In the genomic region with DNA sequence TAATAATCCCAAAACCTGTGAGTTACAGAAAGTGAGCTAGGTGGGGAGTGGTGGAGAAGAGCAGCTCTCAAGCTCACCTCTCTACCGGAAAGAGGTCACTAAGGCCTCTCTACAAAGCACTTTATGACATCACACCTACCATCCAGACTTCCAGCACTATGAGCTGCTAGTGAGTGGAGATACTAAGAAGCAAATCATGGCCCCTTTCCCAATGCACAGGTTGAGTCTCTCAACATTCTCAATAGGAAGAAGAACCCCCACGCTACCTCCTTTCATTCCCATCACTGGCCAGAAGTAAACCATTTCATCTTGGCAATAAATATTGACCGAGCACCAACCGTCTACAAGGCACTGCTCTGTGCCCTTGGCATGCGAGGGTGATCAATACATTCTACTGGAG, we compare ENCODE assay signal across 26 mouse cellular contexts. TPM values are rescaled to one million over a fixed set of nuclear protein-coding genes. Genes with fewer than 3 reads are reported as not detected.
DNase-seq lines count a peak whose midpoint lies in the region; ATAC-seq and TF ChIP-seq lines count a peak whose summit lies in the region.
"Had no signal": no experiment of that assay in that cellular context is flagged by ENCODE, and none has a peak within 500 bp of the region (broad histone marks: within the 10 kb centered on the region; RNA-seq: fewer than 3 reads in every experiment).

A gene (minus strand): TSS at position 101 of the 400 bp plus-strand sequence.

- peaks cover 15% of the 10 kb centered on the region for H3K4me1 ChIP-seq in cerebellum, adult 2 months (ENCODE audit: control insufficient read depth, insufficient read depth, low read length)
- peaks cover 12% of the 10 kb centered on the region for H3K4me1 ChIP-seq in heart, postnatal 0 days (ENCODE audit: control insufficient read depth, insufficient read depth)
- no peaks in the 10 kb centered on the region for H3K4me1 ChIP-seq in lung, embryonic 14.5 days (ENCODE audit: insufficient read depth)
- H3K4me1 ChIP-seq in midbrain, postnatal 0 days (ENCODE audit: insufficient read depth, low read length): peaks cover 14% of the 10 kb centered on the region; the same call in 1 of the 2 replicates
- peaks cover 6% of the 10 kb centered on the region; the same call in 1 of the 2 replicates for H3K4me1 ChIP-seq in midbrain, embryonic 11.5 days (ENCODE audit: control insufficient read depth, insufficient read depth, low read length)
- H3K4me1 ChIP-seq: liver, embryonic 13.5 days had no signal

- no peaks in the 10 kb centered on the region for H3K36me3 ChIP-seq in heart, postnatal 0 days (replicated peaks; ENCODE audit: control insufficient read depth, insufficient read depth, low read length)
- H3K36me3 ChIP-seq in lung, embryonic 14.5 days (ENCODE audit: insufficient read depth): no peaks in the 10 kb centered on the region
- no peaks in the 10 kb centered on the region for H3K36me3 ChIP-seq in midbrain, postnatal 0 days (ENCODE audit: insufficient read depth, low read length)
- no peaks in the 10 kb centered on the region for H3K36me3 ChIP-seq in midbrain, embryonic 11.5 days (ENCODE audit: control insufficient read depth, insufficient read depth, low read length)
- H3K36me3 ChIP-seq: heart, embryonic 15.5 days; liver, embryonic 13.5 days had no signal

- no peaks in the 10 kb centered on the region for H3K9me3 ChIP-seq in heart, postnatal 0 days (replicated peaks; ENCODE audit: control insufficient read depth, low read length)
- H3K9me3 ChIP-seq in lung, embryonic 14.5 days (ENCODE audit: low read depth, low read length): no peaks in the 10 kb centered on the region; the same call in 1 of the 2 replicates
- H3K9me3 ChIP-seq in midbrain, postnatal 0 days (ENCODE audit: low read length): no peaks in the 10 kb centered on the region
- H3K9me3 ChIP-seq in midbrain, embryonic 11.5 days (ENCODE audit: control insufficient read depth, low read length): no peaks in the 10 kb centered on the region
- H3K9me3 ChIP-seq: forebrain, embryonic 13.5 days; heart, embryonic 15.5 days; liver, embryonic 13.5 days had no signal

- no peaks in the 10 kb centered on the region for H3K27me3 ChIP-seq in cerebellum, adult 2 months (ENCODE audit: control insufficient read depth, insufficient read depth, low read length)
- 0 out of 2 replicates have a peak, but pooled peaks cover 3% of the 10 kb centered on the region for H3K27me3 ChIP-seq in heart, postnatal 0 days (ENCODE audit: control insufficient read depth, insufficient read depth, low read length)
- H3K27me3 ChIP-seq in lung, embryonic 14.5 days (ENCODE audit: insufficient read depth, low read length): 0 out of 2 replicates have a peak, but pooled peaks cover 5% of the 10 kb centered on the region
- H3K27me3 ChIP-seq in midbrain, postnatal 0 days (ENCODE audit: insufficient read depth, low read length): no peaks in the 10 kb centered on the region
- peaks cover 4% of the 10 kb centered on the region; the same call in 1 of the 2 replicates for H3K27me3 ChIP-seq in midbrain, embryonic 11.5 days (ENCODE audit: control insufficient read depth, insufficient read depth, low read length)
- H3K27me3 ChIP-seq: forebrain, embryonic 13.5 days had no signal

- DNase-seq in cerebellum, adult 2 months: no peak
- DNase-seq in cerebellum, postnatal 4 days (ENCODE audit: low spot score in 2 of 2): no peak
- no peak for DNase-seq in heart, postnatal 0 days (ENCODE audit: low spot score)
- no peak for DNase-seq in heart, postnatal 10 days
- no peak for DNase-seq in lung, embryonic 14.5 days
- DNase-seq in lung, postnatal 25 days (ENCODE audit: low spot score): no peak
- no peak for DNase-seq in midbrain, postnatal 0 days (ENCODE audit: low spot score)
- DNase-seq in midbrain, embryonic 11.5 days (ENCODE audit: low spot score, missing footprints): no peak
- DNase-seq: adrenal gland, postnatal 10 days; cerebellum, adult 18-20 months; cerebellum, postnatal 25 days; kidney, postnatal 25 days; liver, embryonic 13.5 days; lung, postnatal 10 days; right cerebral cortex, postnatal 14 days; thymus, postnatal 14 days had no signal

- 63% methylated on average over 5 of the region's 5 CpGs for WGBS in cerebellum, adult 2 months
- WGBS in heart, postnatal 0 days: 89% methylated on average over 5 of the region's 5 CpGs
- WGBS in lung, embryonic 14.5 days: 86% methylated on average over 5 of the region's 5 CpGs
- 96% methylated on average over 5 of the region's 5 CpGs for whole genome bisulfite sequencing in midbrain, postnatal 0 days
- WGBS in midbrain, embryonic 11.5 days: 95% methylated on average over 5 of the region's 5 CpGs

- peak within 1 kb of the TSS; percentile 92 for H3K4me3 ChIP-seq in cerebellum, adult 2 months (replicated peaks; ENCODE audit: insufficient read depth, low read depth, low read length)
- H3K4me3 ChIP-seq in heart, postnatal 0 days (ENCODE audit: low read depth, low read length): no peak within 1 kb of the TSS
- no peak within 1 kb of the TSS for H3K4me3 ChIP-seq in lung, embryonic 14.5 days (ENCODE audit: low read depth, low read length)
- 0 out of 2 replicates have a peak within 1 kb of the TSS, but pooled peaks have one; percentile 91 for H3K4me3 ChIP-seq in midbrain, postnatal 0 days (ENCODE audit: low read depth, low read length)
- H3K4me3 ChIP-seq in midbrain, embryonic 11.5 days (ENCODE audit: low read depth, low read length): no peak within 1 kb of the TSS
- H3K4me3 ChIP-seq: forebrain, embryonic 13.5 days; liver, embryonic 13.5 days; megakaryocyte, embryonic 14.5 days had no signal

- no peak within 1 kb of the TSS; the same call in 1 of the 2 replicates for H3K9ac ChIP-seq in heart, postnatal 0 days (replicated peaks; ENCODE audit: low read depth, low read length)
- H3K9ac ChIP-seq in lung, embryonic 14.5 days: no peak within 1 kb of the TSS
- no peak within 1 kb of the TSS for H3K9ac ChIP-seq in midbrain, postnatal 0 days (replicated peaks; ENCODE audit: low read length, poor library complexity, severe bottlenecking)
- no peak within 1 kb of the TSS for H3K9ac ChIP-seq in midbrain, embryonic 11.5 days (ENCODE audit: low read length)
- H3K9ac ChIP-seq: forebrain, embryonic 13.5 days; heart, embryonic 15.5 days; liver, embryonic 13.5 days had no signal

- TF ChIP-seq POLR2A in cerebellum, adult 2 months (IDR thresholded peaks at IDR 0.05; ENCODE audit: borderline replicate concordance, insufficient read depth, low read length): no peak

- no peak for TF ChIP-seq EP300 in heart, postnatal 0 days (IDR thresholded peaks at IDR 0.05; ENCODE audit: low read depth)

- intact Hi-C loops in heart, postnatal 10 days (cut with DNase I): loop anchor here (5.0 kb wide), 1 partner anchor 72 kb away; no protein-coding TSS in a partner anchor

- TF ChIP-seq CTCF in cerebellum, adult 2 months (IDR thresholded peaks at IDR 0.05; ENCODE audit: borderline replicate concordance, insufficient read depth, low read depth, low read length): no peak
- TF ChIP-seq CTCF in heart, postnatal 0 days (IDR thresholded peaks at IDR 0.05; ENCODE audit: low read depth): no peak
- no peak for TF ChIP-seq CTCF in lung, embryonic 14.5 days (IDR thresholded peaks at IDR 0.05; ENCODE audit: low read depth)
- TF ChIP-seq CTCF in midbrain, postnatal 0 days (IDR thresholded peaks at IDR 0.05): no peak

- H3K4me2 ChIP-seq in heart, postnatal 0 days (ENCODE audit: low read depth, low read length): 0 out of 2 replicates have a peak within 1 kb of the TSS, but pooled peaks have one; percentile 93
- H3K4me2 ChIP-seq in lung, embryonic 14.5 days: peak within 1 kb of the TSS; percentile 97
- peak within 1 kb of the TSS; percentile 83; the same call in 1 of the 2 replicates for H3K4me2 ChIP-seq in midbrain, postnatal 0 days (ENCODE audit: low read depth, low read length, poor library complexity, severe bottlenecking)
- no peak within 1 kb of the TSS for H3K4me2 ChIP-seq in midbrain, embryonic 11.5 days
- H3K4me2 ChIP-seq: liver, embryonic 13.5 days had no signal

- no peak within 1 kb of the TSS for H3K27ac ChIP-seq in cerebellum, adult 2 months (ENCODE audit: insufficient read depth, low read length)
- no peak within 1 kb of the TSS for H3K27ac ChIP-seq in heart, postnatal 0 days (ENCODE audit: low read depth)
- H3K27ac ChIP-seq in lung, embryonic 14.5 days (ENCODE audit: low read depth): no peak within 1 kb of the TSS
- H3K27ac ChIP-seq in midbrain, postnatal 0 days (ENCODE audit: low read depth, low read length): no peak within 1 kb of the TSS
- no peak within 1 kb of the TSS for H3K27ac ChIP-seq in midbrain, embryonic 11.5 days (ENCODE audit: low read depth, low read length)
- H3K27ac ChIP-seq: forebrain, embryonic 13.5 days; heart, embryonic 15.5 days; liver, embryonic 13.5 days; stomach, postnatal 0 days had no signal

- ATAC-seq in heart, postnatal 0 days (ENCODE audit: insufficient read depth, low read depth): no peak
- ATAC-seq in lung, embryonic 14.5 days (ENCODE audit: insufficient read depth): no peak
- no peak for ATAC-seq in midbrain, postnatal 0 days (ENCODE audit: low FRiP score)
- ATAC-seq in midbrain, embryonic 11.5 days (ENCODE audit: low FRiP score): no peak
- ATAC-seq: forebrain, embryonic 13.5 days; intestine, postnatal 0 days had no signal

RNA-seq across cellular contexts. Expression of the gene that starts here (rescaled TPM):
- 1.6 and 2.2 TPM in 2 replicates for polyA plus RNA-seq in cerebellum, adult 2 months (2012; rRNA removed)
- 1.2 and 8.0 TPM in 2 replicates for total RNA-seq in heart, postnatal 0 days (2014; rRNA removed; ENCODE audit: low replicate concordance)
- 0.11 TPM in 1 of 2 replicates, not detected in the other for polyA plus RNA-seq in heart, postnatal 0 days (2015; fragmentation: Nextera tagmentation; extraction: Ambion mirVana)
- total RNA-seq in heart, postnatal 10 days (2021): under 1 TPM; 0.32 to 0.41 TPM
- polyA plus RNA-seq in lung, embryonic 14.5 days (2014; fragmentation: Nextera tagmentation; extraction: Ambion mirVana): 0.22 and 0.35 TPM in 2 replicates
- total RNA-seq in midbrain, postnatal 0 days (2014; rRNA removed): 4.3 TPM in 1 of 2 replicates, not detected in the other
- polyA plus RNA-seq in midbrain, postnatal 0 days (2015; fragmentation: Nextera tagmentation; extraction: Ambion mirVana): 0.52 and 0.56 TPM in 2 replicates
- not detected in 2 replicates for polyA plus RNA-seq in midbrain, embryonic 11.5 days (2014; fragmentation: Nextera tagmentation; extraction: Ambion mirVana)
- total RNA-seq: granulocyte monocyte progenitor cell, adult 5-6 weeks; monocyte, adult 5-6 weeks had no signal
- polyA plus RNA-seq: embryonic facial prominence, embryonic 14.5 days; forebrain, embryonic 13.5 days; intestine, postnatal 0 days; kidney, embryonic 14.5 days; liver, embryonic 13.5 days; neural tube, embryonic 11.5 days; stomach, postnatal 0 days had no signal

Comparison
In these comparisons a context has a peak if more than half of its experiments do, and no peak if none do; other contexts are left out.
1. H3K4me3 ChIP-seq: peak in cerebellum, adult 2 months (single experiment) and midbrain, postnatal 0 days (single experiment); none in heart, postnatal 0 days (single experiment), lung, embryonic 14.5 days (single experiment) and midbrain, embryonic 11.5 days (single experiment).